Mouse (Mus musculus) MN1 (cell line): ENCODE data around the gene Mylk.
"Not testable (repeated sequence)": the region's sequence is repeated elsewhere in the genome, so short reads cannot be mapped to it uniquely, and the experiment has no call there.

Source experiments
- DNase-seq: peaks from one replicate; pipeline ENCODE4 v3.0.0-alpha.2; 2016; ENCODE audit warnings: low spot score

Mylk gene

DNA sequence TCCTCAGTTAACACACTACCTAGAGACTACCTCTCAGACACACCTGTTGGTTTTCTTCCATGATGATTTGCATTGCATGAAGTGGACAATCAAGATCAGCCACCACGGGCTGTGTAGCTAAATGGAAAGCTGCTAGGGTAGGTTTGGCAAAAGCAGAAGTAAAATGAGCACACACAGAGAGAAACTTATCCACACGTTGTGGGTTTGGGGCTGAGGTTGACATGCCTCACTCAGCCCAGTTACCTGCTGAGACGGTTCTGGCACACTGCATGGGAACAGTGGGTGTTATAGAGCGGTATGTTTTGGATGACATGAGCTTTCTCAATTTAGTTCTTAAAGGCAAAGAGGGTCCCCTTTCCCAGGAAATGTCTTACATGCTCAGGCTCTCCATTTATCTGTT, 25.1 kb downstream of the Mylk start:
- no peak for DNase-seq

DNA sequence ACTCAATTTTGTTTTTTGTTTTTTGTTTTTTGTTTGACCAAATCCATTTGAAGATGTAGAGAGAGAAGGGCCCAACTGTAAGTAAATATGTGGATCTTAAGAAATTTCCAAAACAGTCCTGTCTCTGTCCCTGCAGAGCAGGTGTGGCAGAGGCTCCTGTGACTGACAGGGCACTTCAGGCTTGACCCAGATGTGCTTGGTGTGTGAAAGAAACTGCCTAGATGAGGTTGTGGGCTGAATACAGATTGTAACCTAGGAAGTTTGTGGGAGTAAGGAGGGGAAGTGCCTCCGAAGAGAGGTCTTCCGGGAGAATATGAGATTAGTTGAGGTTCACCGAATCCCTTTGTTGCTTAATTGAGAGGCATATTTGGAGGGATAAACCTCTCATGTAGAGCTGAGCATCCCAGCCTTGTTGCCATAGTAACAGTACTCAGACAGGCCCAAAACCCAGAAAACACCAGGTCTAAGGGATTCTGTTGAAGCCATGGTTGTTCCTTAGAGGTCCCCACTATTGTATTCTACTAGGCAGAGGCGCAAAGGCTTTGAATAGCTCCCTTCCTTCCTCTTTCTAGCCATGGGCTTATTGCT, 27.5 kb downstream of the Mylk start:
- DNase-seq: no peak

DNA sequence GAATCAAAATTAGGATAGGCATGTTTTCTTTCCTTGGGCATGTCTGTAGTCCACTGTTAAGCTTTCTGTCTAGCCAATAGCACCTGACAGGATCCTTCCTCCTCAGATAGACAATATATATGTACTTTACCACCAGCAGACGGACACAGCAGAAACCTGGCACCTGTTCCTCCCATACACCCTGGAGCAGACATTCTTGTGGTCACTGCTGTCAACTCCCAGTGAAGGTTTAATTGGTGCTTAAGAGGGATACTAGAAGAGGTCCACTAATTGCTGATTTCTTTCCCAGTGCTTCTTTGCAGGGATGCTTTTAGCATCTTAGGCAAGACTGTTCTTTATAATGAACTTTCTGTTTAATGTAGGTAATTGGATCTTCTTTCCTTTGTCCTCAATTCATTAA, 37.4 kb downstream of the Mylk start:
- no peak for DNase-seq

DNA sequence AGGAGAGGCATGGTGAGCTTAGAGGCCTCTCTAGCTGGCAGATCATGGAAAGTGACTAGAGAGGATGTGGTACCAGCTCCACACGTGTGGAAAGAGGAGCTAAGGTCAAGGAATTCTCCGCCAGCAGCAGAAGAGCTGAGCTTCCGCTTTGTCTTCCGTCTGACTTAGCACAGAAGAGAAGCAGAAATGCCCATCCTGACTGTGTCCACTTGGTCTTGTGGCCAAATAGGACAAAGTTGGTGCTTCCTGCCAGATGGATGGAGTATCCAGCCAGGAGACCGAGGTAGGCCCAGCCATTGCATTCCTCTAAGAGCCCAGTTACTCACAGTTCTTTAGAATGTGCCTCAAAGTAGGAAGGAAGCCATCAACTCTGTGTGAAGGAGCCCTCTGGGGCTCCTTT, 38.5 kb downstream of the Mylk start:
- no peak for DNase-seq

DNA sequence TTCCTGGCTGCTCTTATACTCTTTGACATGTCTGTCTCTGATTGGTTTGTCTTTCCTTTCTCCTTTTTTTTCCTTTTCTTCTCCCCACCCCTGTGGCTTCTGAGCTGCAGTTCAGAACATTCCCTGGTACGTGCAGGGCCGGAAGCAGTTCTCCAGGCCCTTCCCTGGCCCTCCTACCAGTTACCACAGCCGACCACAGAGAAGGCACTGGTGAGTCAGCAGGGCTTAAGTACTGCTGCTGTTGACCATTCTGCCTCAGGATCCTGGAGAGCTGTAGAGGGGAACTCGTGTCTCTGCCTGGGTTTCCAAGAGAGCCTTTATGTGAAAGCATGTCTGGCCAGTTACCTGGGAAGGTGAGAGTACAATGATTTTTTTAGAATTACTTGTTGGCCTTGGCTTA, 39.7 kb downstream of the Mylk start:
- no peak for DNase-seq

DNA sequence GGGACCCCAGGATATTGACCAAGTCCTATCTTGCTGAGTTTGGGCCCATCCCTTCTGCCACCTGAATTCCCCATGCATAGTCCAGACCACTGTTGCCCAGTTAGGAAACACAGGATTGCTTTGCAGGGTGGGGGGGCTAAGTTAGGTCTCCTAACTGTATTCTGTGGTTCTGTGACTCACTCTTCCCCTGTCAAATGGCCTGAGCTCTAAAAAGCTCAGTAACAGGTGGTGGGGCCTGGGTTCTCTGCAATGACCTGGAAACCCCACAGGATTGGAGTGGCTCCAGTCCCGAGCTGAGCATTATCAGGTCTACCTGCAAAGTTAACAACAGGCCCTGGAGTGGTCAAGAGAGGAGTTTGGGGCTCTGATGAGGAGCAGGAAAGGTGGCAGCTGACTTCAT, 47.5 kb downstream of the Mylk start:
- no peak for DNase-seq

DNA sequence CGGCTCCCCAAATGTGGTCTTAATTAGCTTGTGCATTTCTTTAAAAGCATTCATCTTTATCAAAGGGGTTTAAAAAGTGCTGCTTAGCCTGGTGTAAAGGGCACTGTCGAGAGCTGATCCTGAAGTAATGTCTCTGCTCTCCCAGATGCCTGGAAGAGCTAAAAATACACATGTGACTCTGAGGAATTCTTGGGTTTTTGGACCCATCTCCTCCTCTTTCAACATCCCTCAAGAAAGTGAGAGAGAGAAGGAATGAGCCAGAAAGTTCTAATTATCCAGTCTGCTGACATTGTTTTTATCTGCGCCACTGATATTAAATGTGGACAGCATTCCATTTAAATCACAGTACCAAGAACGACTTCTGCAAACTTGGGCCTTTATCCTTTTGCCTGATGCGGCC, 48.0 kb downstream of the Mylk start:
- no peak for DNase-seq

DNA sequence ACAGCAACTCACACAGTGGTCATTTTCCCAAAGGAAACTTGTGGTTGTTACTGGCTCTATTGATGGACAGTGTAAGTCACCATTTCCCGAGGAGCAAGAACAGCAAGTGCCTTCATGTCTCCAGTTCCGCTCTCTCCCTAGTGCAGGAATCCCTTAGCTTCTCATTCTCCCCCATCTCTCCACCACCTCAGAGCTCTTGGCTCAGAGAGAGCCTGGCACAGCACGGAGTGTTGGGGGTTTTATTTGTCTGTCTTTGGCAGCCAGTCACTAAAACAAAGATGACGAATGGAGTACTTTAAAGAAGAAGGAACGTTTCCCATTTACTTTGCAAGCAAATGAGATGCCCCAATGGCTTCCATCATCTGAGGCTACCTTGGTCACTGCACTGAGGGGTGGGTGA, 56.2 kb downstream of the Mylk start:
- DNase-seq: no peak

DNA sequence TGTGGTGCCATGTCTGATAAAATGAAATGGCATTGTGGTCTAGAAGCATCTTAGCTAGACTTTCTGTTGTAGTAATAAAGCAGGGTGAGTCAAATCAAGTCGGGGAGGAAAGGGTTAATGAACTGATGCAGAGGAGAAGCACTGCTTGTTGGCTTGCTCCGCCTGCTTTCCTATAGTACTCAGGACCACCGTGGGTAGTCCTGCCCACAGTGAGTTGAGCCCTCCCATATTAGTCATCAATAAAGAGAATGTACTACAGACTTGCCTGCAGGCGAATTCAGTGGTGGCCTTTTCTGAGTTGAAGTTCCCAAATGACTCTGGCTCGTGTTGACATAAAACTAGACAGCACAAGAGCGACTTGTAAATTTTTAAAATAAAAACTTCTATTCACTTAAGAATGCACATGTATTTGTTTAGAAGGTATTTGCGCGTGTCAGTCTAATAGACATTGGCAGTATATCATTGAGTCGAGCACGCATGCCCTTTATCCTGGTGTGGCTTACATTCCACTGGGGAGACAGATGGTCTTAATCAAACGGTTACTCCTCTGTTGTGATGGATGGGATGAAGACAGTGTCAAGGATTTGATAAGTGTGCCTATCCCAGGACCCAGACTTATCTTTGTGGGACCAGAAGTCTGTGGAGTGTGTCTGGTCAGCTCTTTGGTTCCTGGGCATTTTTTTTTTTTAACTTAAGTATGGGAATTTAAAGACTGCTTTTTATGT, 59.4 kb downstream of the Mylk start:
- DNase-seq: no peak

DNA sequence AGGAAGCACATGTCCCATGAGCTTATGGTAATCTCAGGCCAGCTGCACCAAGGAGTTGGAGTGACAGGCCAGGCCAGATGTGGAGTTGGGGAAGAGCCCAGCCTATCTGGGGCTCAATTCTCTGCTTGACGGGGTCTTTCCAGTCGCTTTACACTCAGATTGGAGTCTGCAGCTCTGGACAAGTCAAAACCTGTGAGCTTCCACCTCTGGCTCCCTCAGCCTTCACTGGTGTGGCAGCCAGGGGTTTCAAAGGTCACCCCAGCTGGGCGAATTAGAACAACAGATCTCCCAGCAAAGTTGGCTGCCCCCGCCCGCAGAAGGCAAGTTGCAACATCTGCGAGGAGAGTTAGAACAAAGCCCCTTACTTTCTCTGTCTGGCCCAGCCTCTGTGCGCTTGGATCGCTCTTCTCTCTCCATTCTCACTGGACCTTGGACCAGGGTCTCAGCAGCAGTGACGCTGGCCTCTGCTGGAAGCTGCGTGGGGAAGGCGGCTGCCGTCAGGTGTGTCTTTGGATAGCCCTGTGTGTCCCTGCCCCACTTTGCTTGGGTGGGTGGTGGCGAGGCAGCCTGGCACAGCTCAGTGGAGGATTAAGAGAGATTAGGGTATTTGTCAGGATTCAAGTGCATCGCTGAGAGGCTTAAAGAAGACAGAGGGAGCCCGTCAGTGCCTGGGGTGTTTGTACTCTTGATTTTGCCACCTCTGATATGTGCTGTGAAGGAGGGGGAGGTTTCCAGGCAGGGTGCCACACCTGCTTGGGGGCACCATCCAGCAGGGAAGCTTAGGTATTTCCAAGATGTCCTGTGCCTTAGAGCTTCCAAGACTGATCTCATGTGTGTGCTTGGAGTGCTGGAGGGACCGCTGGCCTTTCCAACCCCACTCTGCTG, 62.1 kb downstream of the Mylk start:
- DNase-seq: no peak

DNA sequence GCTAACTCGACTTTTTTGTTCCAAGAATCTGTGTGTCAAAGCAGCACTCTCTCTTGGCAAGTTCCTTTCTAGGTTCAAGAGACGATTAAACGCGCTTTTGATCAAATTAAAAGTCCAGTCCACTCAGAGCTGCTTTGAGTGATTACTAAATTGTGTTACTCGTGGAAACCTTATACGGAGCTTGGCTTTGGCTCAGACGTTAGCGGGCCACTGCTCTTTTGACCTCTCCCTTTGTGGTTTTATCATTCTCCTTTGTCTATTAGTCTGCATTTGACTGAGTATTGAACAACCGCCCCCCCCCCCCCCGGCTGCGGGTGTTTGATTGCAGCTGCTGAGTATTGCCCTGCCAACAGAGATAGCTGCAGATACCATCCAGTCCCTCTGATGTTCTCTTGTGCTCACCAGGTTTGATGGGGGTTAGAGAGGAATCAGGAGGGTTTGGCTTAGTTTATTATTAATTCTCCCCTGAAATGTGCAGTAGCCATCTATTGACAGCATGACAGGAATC, 62.8 kb downstream of the Mylk start:
- DNase-seq: no peak

DNA sequence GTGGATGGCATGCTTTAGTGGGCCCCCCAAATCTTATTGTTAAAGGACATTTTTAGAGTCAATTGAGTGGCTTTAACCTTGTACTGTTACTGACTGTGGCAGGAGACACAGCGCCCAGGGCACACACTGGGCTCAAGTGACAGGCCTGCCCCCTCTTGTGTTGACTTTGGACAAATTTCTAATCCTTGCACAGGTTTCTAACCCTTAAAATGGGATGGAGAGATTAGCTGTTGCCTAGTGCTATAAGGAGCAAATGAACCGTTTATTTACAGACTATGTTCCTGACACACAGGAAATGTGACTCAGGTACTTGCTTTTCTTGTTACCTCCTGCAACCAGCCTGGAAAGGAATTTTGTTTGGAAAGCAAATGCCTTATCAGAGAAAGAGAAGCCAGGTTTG, 67.2 kb downstream of the Mylk start:
- DNase-seq: no peak

DNA sequence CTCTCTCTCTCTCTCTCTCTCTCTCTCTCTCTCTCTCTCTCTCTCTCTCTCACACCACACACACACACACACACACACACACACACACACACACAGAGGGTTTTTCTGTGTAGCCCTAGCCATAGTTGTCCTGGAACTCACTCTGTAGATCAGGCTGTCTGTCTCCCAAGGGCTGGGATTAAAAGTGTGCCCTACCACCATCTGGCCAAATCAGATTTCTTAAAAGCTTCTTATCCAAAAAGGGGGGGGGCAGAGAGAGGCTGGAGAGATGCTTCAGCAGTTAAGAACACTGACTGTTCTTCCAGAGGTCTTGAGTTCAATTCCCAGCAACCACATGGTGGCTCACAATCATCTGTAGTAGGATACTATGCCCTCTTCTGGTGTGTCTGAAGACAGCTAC, 68.2 kb downstream of the Mylk start:
- not testable (repeated sequence) for DNase-seq

DNA sequence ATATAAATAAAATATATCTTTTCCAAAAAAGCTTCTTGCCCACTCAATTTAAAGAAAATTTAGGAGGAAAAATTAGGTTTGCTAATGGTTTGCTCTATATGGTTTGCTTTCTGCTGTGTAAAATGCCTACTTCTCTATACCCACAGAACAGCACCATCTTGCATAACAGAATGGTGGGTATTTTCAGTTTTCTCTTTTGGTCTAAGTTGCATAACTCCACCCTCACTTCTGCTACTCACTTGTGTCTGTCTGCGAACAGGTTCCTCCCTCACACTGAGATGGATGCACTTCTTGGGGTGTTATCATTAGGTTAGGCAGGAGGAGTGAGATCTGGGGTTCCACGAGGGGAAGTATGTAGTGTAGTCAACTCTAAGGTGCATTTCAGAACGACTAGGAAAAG, 68.6 kb downstream of the Mylk start:
- no peak for DNase-seq

DNA sequence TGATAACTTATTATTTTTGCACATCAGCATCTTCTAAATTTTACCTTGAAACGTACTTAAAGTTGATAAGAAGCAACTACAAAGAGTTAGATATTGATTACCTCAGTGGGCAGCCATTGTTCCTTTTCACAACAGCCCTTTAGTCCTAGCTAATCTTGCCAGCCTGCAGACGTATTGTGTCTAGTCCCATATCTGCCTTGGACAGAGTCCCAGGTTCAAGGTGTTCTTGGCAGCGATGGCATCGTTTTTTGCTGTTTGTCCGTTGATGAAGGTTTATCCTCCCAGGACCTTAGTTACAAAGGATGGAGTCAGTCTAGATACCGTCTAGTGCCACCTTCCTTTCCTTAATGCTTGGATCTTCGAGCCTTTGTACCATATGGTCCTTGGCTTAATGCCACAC, 69.6 kb downstream of the Mylk start:
- DNase-seq: no peak

DNA sequence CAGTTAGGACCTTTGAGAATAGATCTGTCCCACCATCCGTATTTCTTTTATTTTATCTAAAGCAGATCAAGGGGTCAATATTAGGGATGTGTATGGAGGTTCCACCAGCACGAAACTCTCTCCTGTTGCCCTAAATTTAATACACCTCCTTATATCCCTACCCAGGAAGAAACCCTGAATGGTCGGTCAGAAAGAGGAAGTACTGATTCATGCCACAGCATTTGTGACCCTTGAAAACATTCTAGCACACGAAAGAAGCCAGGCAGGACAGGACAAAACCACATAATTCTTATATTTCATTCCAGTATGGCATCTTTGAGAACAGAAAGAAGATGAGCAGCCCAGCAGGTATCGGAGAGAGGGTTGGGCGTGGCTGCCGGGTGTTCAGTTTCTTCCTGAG, 71.5 kb downstream of the Mylk start:
- DNase-seq: no peak

DNA sequence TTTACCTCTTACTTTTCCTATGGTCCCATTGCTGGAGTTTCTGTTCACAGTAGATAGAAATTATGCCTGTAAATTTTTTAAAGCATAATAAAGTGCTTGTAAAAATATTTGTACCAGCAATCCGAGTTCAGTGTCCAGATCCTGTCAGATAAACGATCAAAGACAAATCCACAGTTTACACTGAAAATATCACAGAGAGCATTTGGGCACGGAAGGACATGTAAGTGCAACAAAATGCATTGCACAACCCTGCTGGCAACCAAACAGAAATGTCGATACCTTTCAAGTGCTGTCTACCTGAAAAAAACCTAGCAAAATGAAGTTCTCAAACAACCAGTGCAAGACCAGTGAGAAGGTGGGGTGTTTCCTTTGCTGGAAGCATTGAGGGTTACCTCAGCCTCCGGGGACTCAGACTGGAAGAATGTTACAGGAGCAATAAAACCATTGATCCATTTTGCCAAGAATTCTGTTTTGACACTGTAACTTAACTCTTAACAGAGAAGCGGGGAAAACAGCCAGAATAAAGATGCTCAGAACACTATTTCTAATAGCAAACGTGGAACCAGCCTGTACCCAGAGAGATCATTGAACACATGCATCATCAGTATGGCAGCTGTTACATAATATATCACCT, 80.2 kb downstream of the Mylk start:
- DNase-seq: no peak

DNA sequence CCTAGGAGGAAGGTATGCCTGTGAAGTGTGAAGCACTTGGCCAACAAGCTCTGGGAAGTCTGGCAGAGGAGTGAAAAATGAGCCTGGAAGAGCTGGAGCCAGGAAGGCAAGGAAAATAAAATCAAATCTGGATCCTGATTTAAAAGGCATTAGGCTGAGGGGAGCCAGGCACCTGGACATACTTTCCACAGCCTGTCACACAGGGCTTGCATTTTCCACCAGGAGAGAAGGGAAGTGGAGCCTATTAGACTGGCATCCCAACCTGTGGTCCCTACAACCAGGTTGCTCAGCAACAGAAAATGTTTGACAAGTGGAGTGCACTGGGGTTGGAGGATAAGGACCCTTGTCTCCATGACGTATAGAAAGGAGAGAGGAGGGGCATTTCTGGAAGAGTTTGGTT, 89.5 kb downstream of the Mylk start:
- DNase-seq: no peak

DNA sequence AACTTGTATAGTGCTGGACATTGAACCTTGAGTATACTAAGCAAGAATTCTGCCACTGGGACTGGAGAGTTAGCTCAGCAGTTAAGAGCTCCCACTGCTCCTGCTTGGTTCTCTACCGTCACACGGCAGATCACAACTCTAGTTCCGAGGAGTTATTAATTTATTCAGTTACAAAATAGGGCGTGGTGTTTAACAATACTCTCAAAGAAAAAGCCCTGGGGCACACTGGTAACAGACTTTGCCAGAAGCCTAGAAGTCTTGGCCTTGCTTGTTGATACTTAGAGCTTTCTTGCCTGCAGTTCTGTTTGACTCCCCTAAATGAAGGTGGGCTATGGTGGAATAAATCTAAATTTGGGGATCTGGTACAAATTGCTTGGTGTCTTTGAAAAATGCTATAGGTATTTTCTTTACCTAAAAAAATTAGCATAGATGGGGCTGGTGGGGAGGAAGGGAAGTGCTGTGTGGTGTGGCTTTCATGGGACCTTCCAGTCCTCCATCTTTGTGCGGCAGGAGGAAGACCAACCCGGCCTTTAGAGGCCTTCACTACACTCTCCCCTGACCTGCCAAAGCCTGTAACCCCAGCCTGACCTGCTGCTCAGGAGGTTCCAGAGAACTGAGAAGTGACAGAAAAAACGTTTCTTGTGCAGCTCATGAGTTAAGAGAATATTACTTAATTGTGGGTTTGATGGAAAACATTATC, 94.1 kb downstream of the Mylk start:
- no peak for DNase-seq

DNA sequence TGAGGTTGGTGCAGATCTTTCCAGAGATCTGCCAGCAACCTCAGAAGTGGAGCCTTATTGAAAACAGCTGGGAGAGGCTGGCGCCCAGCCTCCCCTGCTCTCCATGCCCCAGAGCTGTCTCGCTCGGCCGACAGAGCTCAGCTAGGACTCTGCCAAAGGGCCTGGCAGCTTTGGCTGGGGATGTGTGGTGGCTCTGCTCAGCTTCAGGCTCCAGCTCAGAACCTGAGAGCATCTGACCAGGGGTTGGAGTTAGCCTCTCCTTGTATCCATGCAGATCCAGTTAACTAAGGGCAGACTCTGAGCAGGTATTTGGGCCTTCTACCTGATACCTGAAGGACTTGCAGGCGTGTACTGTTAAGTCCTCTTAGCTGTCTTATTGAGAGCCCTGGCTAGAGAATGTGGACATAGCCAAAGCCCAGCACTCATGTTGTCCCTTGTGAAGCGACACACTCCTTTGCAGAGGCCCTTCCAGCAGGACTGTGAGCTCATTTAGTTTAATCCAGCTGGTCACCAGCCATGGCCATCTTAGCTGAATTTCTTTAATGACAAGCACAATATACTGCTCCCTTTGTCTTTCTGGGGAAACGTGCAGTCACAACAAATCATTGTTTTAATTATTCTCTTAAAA, 94.8 kb downstream of the Mylk start:
- DNase-seq: no peak

DNA sequence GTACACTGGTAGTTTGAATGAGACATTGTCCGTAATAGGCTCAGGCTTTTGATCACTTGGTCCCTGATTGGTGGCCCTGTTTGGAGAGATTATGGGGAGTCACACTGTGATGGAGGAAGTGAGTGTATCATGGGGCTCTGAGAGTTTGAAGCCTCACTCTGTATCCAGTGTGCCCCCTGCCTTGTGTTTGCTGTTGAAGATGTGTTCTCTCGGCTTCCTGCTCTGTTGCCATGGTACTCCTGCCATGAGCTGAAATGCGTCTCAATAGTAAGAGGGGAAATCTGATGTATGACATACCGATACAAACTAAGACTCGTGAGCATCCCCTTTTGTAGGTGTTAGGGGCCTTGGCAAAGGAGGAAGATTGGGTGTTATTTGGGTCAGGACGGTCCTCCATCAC, 99.8 kb downstream of the Mylk start:
- DNase-seq: no peak

DNA sequence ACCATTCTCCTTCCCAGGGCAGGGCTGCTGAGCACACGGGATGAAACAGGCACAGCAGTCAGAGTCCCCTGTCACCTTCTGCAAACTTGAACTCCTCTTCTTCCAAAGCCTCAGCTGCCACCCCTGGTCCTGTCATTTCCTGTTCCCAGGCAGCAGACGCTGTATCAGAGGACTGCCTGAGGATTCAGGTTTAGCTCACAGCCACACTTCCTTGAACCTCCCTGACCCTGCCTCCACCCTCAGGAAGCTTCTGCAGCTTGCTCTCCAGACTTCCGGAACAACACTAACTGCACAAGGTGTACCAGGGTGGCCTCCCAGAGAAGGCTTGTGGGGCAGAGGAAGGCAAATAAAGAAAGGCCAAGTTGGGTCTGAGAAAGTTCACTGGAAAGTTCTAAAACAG, 102.6 kb downstream of the Mylk start:
- DNase-seq: no peak
